16 mouse cellular contexts compared by ENCODE assay signal in the genomic region with DNA sequence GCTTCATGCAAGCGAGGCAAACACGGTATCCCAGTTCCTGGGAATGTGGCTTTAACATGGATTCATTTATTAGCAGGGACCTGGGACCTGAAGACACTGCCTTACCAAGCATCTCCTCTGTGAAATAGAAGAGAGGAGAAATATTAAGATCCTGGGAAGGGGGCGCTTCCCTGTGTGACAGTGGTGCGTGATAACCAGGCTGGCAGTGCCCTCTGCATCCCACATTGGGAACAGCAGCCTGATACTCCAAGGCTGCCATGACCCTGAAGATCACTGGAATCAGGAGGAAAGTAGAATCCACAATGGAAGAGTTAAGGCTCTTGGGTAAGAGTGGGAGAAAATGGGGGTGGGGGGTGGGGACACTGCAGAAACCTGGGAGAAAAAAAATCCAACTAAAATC. TPM values are rescaled to one million over a fixed set of nuclear protein-coding genes. Genes with fewer than 3 reads are reported as not detected.
DNase-seq lines count a peak whose midpoint lies in the region; ATAC-seq and TF ChIP-seq lines count a peak whose summit lies in the region.
"Had no signal": no experiment of that assay in that cellular context is flagged by ENCODE, and none has a peak within 500 bp of the region (broad histone marks: within the 10 kb centered on the region; RNA-seq: fewer than 3 reads in every experiment).

No protein-coding gene starts in this region.

- H3K4me3 ChIP-seq in gastrocnemius, adult 2 months: no peak overlapping the region
- H3K4me3 ChIP-seq in liver, postnatal 0 days (ENCODE audit: low read depth, low read length): no peak overlapping the region
- H3K4me3 ChIP-seq in ES-Bruce4 (ENCODE audit: low read depth, low read length): no peak overlapping the region
- H3K4me3 ChIP-seq: neural tube, embryonic 12.5 days had no signal

- WGBS in liver, postnatal 0 days (ENCODE audit: insufficient replicate concordance): 35% methylated on average over 4 of the region's 4 CpGs

- 0 out of 2 replicates have a peak, but pooled peaks cover 4% of the 10 kb centered on the region for H3K9me3 ChIP-seq in liver, postnatal 0 days (ENCODE audit: low read length)
- H3K9me3 ChIP-seq in ES-Bruce4 (replicated peaks; ENCODE audit: control insufficient read depth, insufficient read depth, low read length, poor library complexity, severe bottlenecking): no peaks in the 10 kb centered on the region

- H3K27ac ChIP-seq in gastrocnemius, adult 2 months: no peak overlapping the region
- no peak overlapping the region for H3K27ac ChIP-seq in liver, postnatal 0 days (ENCODE audit: low read depth)
- no peak overlapping the region for H3K27ac ChIP-seq in ES-Bruce4 (ENCODE audit: insufficient read depth, low read length)
- H3K27ac ChIP-seq: neural tube, embryonic 12.5 days had no signal

- DNase-seq in gastrocnemius, adult 2 months: no peak
- DNase-seq in gastrocnemius, postnatal 36 days: no peak
- no peak for DNase-seq in liver, postnatal 0 days
- DNase-seq in liver: no peak
- peak; percentile 68 for DNase-seq in brain, embryonic 14.5 days (ENCODE audit: low read depth)
- DNase-seq in spleen, postnatal 14 days (ENCODE audit: low spot score in 2 of 2): no peak
- DNase-seq in thymus, postnatal 36 days: no peak
- DNase-seq: cerebellum, postnatal 36 days; layer of hippocampus, adult 9-11 months had no signal

- H3K4me1 ChIP-seq in liver, postnatal 0 days (ENCODE audit: insufficient read depth): peaks cover 15% of the 10 kb centered on the region
- H3K4me1 ChIP-seq in ES-Bruce4 (ENCODE audit: control insufficient read depth, insufficient read depth, low read length): no peaks in the 10 kb centered on the region

- H3K4me2 ChIP-seq in liver, postnatal 0 days (ENCODE audit: low read depth, low read length): no peak overlapping the region
- H3K4me2 ChIP-seq: neural tube, embryonic 12.5 days had no signal

- intact Hi-C loops in gastrocnemius, adult 2 months (cut with DNase I): no loop called here
- intact Hi-C loops in gastrocnemius, postnatal 36 days (cut with DNase I): no loop called here

- peak; percentile 18; the same call in 1 of the 2 replicates for TF ChIP-seq CTCF in gastrocnemius, adult 2 months (IDR thresholded peaks at IDR 0.05)
- TF ChIP-seq CTCF in liver, postnatal 0 days (IDR thresholded peaks at IDR 0.05; ENCODE audit: low read depth): peak; percentile 39
- peak; percentile 50 for TF ChIP-seq CTCF in ES-Bruce4 (IDR thresholded peaks at IDR 0.05; ENCODE audit: low read depth, low read length)
- peak; percentile 73 for TF ChIP-seq CTCF in brain, embryonic 14.5 days (IDR thresholded peaks at IDR 0.05; ENCODE audit: borderline replicate concordance, extremely low read depth, insufficient read depth, insufficient read length)

- ATAC-seq in liver, postnatal 0 days: no peak

- H3K27me3 ChIP-seq in liver, postnatal 0 days (ENCODE audit: insufficient read depth, low read length): peaks cover 57% of the 10 kb centered on the region
- H3K27me3 ChIP-seq in ES-Bruce4 (ENCODE audit: control insufficient read depth, insufficient read depth, low read length, poor library complexity, severe bottlenecking): peaks cover 19% of the 10 kb centered on the region

- TF ChIP-seq POLR2A in ES-Bruce4 (IDR thresholded peaks at IDR 0.05; ENCODE audit: insufficient read depth, low read length): no peak
- no peak for TF ChIP-seq POLR2A in brain, embryonic 14.5 days (IDR thresholded peaks at IDR 0.05; ENCODE audit: borderline replicate concordance, extremely low read depth, insufficient read depth, insufficient read length, poor library complexity, severe bottlenecking)

- no peaks in the 10 kb centered on the region for H3K36me3 ChIP-seq in liver, postnatal 0 days (replicated peaks; ENCODE audit: insufficient read depth, low read length)
- no peaks in the 10 kb centered on the region for H3K36me3 ChIP-seq in ES-Bruce4 (ENCODE audit: control insufficient read depth, insufficient read depth, low read length, poor library complexity, severe bottlenecking)
- H3K36me3 ChIP-seq: neural tube, embryonic 12.5 days had no signal

- TF ChIP-seq EP300 in liver, postnatal 0 days (IDR thresholded peaks at IDR 0.05; ENCODE audit: low read depth): no peak
- no peak for TF ChIP-seq EP300 in ES-Bruce4 (IDR thresholded peaks at IDR 0.05; ENCODE audit: insufficient read depth, low read depth, low read length)

- no peak overlapping the region for H3K9ac ChIP-seq in liver, postnatal 0 days (replicated peaks)
- H3K9ac ChIP-seq in ES-Bruce4 (ENCODE audit: low read depth, poor library complexity, severe bottlenecking): no peak overlapping the region
- H3K9ac ChIP-seq: neural tube, embryonic 12.5 days had no signal

RNA-seq across cellular contexts. Expression of gene Wnt1, which starts 1.7 kb away (rescaled TPM):
- under 1 TPM in 1 of 2 experiments, not detected in 1; 0.08 TPM for total RNA-seq in gastrocnemius, adult 2 months (2021)
- not detected for total RNA-seq in gastrocnemius, postnatal 36 days (2021)
- polyA plus RNA-seq in liver, postnatal 0 days (2015; fragmentation: Nextera tagmentation; extraction: Ambion mirVana): not detected in 2 replicates
- polyA plus RNA-seq in ES-Bruce4 (2011; ENCODE audit: insufficient read depth, insufficient read length, low read depth, missing spikeins): not detected in 2 replicates
- polyA plus RNA-seq in brain, embryonic 14.5 days (2012; rRNA removed): 1.2 and 2.9 TPM in 2 replicates
- total RNA-seq: adrenal gland, postnatal 36 days; ES-E14; heart, adult 8-10 months had no signal
- polyA plus RNA-seq: limb, embryonic 11.5 days; thymus, postnatal 0 days had no signal

RNA-seq across cellular contexts. Expression of gene Wnt10b, which starts 10.0 kb away (rescaled TPM):
- total RNA-seq in gastrocnemius, adult 2 months (2021): 1 to 10 TPM in 1 of 2 experiments, under 1 TPM in 1; 0.97 to 1.4 TPM
- total RNA-seq in gastrocnemius, postnatal 36 days (2021): under 1 TPM; 0.69 to 0.87 TPM
- polyA plus RNA-seq in liver, postnatal 0 days (2015; fragmentation: Nextera tagmentation; extraction: Ambion mirVana): 0.04 and 0.08 TPM in 2 replicates
- 1.7 and 1.8 TPM in 2 replicates for polyA plus RNA-seq in ES-Bruce4 (2011; ENCODE audit: insufficient read depth, insufficient read length, low read depth, missing spikeins)
- polyA plus RNA-seq in brain, embryonic 14.5 days (2012; rRNA removed): 0.95 and 2.4 TPM in 2 replicates

RNA-seq across cellular contexts. Expression of gene Ddn, which starts 21.4 kb away (rescaled TPM):
- under 1 TPM; 0.33 to 0.78 TPM for total RNA-seq in gastrocnemius, adult 2 months (2021)
- under 1 TPM; 0.28 to 0.96 TPM for total RNA-seq in gastrocnemius, postnatal 36 days (2021)
- polyA plus RNA-seq in liver, postnatal 0 days (2015; fragmentation: Nextera tagmentation; extraction: Ambion mirVana): not detected in 2 replicates
- not detected in 2 replicates for polyA plus RNA-seq in ES-Bruce4 (2011; ENCODE audit: insufficient read depth, insufficient read length, low read depth, missing spikeins)
- polyA plus RNA-seq in brain, embryonic 14.5 days (2012; rRNA removed): 1.8 and 2.2 TPM in 2 replicates
- polyA plus RNA-seq: limb, embryonic 11.5 days had no signal

RNA-seq across cellular contexts. Expression of gene Arf3, which starts 24.9 kb away (rescaled TPM):
- 1 to 10 TPM; 8.1 to 9.4 TPM for total RNA-seq in gastrocnemius, adult 2 months (2021)
- 1 to 10 TPM; 7.4 to 8.2 TPM for total RNA-seq in gastrocnemius, postnatal 36 days (2021)
- 9.6 and 10.4 TPM in 2 replicates for polyA plus RNA-seq in liver, postnatal 0 days (2015; fragmentation: Nextera tagmentation; extraction: Ambion mirVana)
- polyA plus RNA-seq in ES-Bruce4 (2011; ENCODE audit: insufficient read depth, insufficient read length, low read depth, missing spikeins): 58.4 and 59.3 TPM in 2 replicates
- polyA plus RNA-seq in brain, embryonic 14.5 days (2012; rRNA removed): 119 and 156 TPM in 2 replicates

RNA-seq across cellular contexts. Expression of gene Prkag1, which starts 43.4 kb away (rescaled TPM):
- total RNA-seq in gastrocnemius, adult 2 months (2021): 10 to 100 TPM; 49.0 to 59.5 TPM
- 10 to 100 TPM; 39.3 to 50.3 TPM for total RNA-seq in gastrocnemius, postnatal 36 days (2021)
- 42.0 and 47.4 TPM in 2 replicates for polyA plus RNA-seq in liver, postnatal 0 days (2015; fragmentation: Nextera tagmentation; extraction: Ambion mirVana)
- 51.0 and 61.0 TPM in 2 replicates for polyA plus RNA-seq in ES-Bruce4 (2011; ENCODE audit: insufficient read depth, insufficient read length, low read depth, missing spikeins)
- polyA plus RNA-seq in brain, embryonic 14.5 days (2012; rRNA removed): 71.8 and 85.7 TPM in 2 replicates

Comparison
In these comparisons a context has a peak if more than half of its experiments do, and no peak if none do; other contexts are left out.
1. CTCF ChIP-seq: peak in every context shown above with its lines; median percentile 73 in brain, embryonic 14.5 days; 50 in ES-Bruce4; 39 in liver, postnatal 0 days; 18 in gastrocnemius, adult 2 months.